Mouse (Mus musculus) testis, adult 2 months (tissue): ENCODE measurements around the gene Srsf7. TPM values are rescaled to one million over a fixed set of nuclear protein-coding genes. Genes with fewer than 3 reads are reported as not detected.

Experiments
- H3K27ac ChIP-seq: fragments of 200-500 bp; 2 replicates; pipeline ENCODE4 v1.5.1; 2012; ENCODE audit warnings: low read depth, low read length; ENCODE audit not compliant: control insufficient read depth, insufficient read depth
- H3K27me3 ChIP-seq: fragments of 200-500 bp; 2 replicates; pipeline ENCODE4 v1.6.1; 2012; ENCODE audit warnings: mild to moderate bottlenecking, low read length, moderate library complexity; ENCODE audit not compliant: control insufficient read depth, insufficient read depth
- H3K36me3 ChIP-seq: fragments of 200-500 bp; 2 replicates; pipeline ENCODE4 v1.6.1; 2012; ENCODE audit warnings: mild to moderate bottlenecking, low read length; ENCODE audit not compliant: control insufficient read depth, insufficient read depth
- H3K4me1 ChIP-seq: fragments of 200-500 bp; 2 replicates; pipeline ENCODE4 v1.6.1; 2012; ENCODE audit warnings: low read length; ENCODE audit not compliant: control insufficient read depth, insufficient read depth
- H3K4me3 ChIP-seq: fragments of 200-500 bp; 2 replicates; pipeline ENCODE4 v1.5.1; 2012; ENCODE audit warnings: low read depth, mild to moderate bottlenecking, low read length, moderate library complexity, mixed read lengths; ENCODE audit not compliant: control insufficient read depth
- CTCF ChIP-seq: fragments of 200-500 bp; IDR thresholded peaks from 2 replicates; pipeline ENCODE4 v1.5.1; 2012; ENCODE audit warnings: low read depth, mild to moderate bottlenecking, inconsistent platforms, low read length, moderate library complexity; ENCODE audit not compliant: control insufficient read depth, insufficient read depth, insufficient replicate concordance
- POLR2A ChIP-seq: fragments of 200-500 bp; IDR thresholded peaks from 2 replicates; pipeline ENCODE4 v1.6.1; 2012; ENCODE audit warnings: low read depth, mild to moderate bottlenecking, inconsistent platforms, low read length, moderate library complexity; ENCODE audit not compliant: control insufficient read depth
- polyA plus RNA-seq: library from polyadenylated mRNA; depleted of rRNA; stranded (reverse); fragments of >200 nt; gene quantifications from 2 replicates; pipeline ENCODE4 v1.2.3, GENCODE M21; 2012

Srsf7 gene
- polyA plus RNA-seq, 1 experiment: 79.8 TPM

DNA sequence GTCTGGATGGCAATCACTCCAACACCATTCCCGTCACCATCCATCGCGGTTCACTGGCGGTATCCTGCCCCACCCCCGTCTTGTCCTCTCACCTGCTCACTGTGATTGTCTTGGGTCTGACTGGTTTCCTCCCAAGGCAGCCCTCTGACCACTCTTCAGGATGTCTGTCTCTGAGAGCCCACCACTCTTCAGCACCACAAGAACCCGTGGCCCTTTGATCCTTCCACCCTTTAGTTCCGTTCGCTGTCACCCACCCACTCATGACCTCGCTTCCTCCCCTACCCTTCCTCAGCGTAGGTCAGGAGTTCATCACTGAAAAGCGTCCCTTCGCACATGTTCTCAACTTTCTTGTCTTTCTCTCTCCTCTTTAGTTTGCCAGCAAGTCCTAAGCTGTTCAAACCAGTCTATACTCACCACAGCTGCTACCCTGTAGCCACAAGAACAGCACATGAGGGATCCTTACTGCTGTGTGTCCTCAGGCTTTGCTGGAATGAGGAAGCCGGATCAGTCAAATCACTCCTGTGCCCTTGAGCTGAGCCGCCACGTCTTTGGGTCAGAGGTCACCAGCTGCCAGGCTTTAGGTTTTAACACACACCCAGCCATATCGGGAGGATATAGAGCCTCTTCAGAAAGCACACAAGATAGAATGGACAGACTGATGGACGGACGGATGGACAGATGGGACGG lies 32.3 kb downstream of the Srsf7 start:
- Histone ChIP-seq H3K4me3 (no peak overlapping the region), H3K4me1 (no peaks in the 10 kb centered on the region), H3K36me3 (no peaks in the 10 kb centered on the region), H3K27ac (no peak overlapping the region), H3K27me3 (no peaks in the 10 kb centered on the region)
- TF ChIP-seq CTCF: no peak
- TF ChIP-seq POLR2A: no peak

DNA sequence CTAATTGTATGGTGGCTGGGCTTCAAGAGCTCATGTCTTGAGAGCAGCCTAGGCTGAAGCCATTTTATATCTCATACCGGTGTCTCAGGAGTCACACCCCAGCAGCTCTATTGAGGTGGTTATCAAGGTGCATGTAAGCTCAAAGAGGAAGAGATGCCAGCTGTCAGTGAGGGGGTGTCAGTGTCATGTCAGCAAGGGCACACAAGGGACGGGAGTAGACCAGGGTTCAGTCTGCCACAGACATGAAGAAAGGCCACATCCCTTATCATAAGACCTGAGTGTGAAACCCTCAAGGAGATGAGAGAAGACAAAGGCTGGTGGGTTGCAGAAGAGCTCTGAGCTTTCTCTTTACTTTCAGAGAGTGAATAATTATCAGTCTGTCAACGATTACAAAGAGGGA lies 33.0 kb downstream of the Srsf7 start:
- H3K27me3 ChIP-seq: no peaks in the 10 kb centered on the region
- H3K4me3 ChIP-seq: no peak overlapping the region
- no peaks in the 10 kb centered on the region for H3K36me3 ChIP-seq
- no peak for TF ChIP-seq CTCF
- no peak for TF ChIP-seq POLR2A
- no peak overlapping the region for H3K27ac ChIP-seq
- H3K4me1 ChIP-seq: no peaks in the 10 kb centered on the region

DNA sequence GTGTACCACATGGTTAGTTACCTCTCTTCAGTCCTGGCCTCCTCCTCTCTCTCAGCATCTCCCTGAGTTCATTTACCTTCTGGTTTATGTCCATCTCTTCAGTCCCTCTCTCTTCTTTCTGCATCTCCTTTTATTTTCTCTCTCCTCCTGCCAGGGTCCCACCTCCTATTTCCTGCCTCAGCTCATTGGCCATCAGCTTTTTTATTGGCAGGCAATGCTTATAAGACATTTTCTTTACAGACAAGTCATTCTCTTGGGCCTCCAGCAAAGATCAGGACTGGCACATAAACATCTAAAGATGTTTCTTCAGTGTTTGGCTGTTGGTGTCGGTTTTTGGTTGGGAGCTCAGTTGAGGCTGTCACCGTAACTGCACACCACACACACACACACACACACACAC lies 33.4 kb downstream of the Srsf7 start:
- H3K27me3 ChIP-seq: no peaks in the 10 kb centered on the region
- no peak overlapping the region for H3K4me3 ChIP-seq
- H3K27ac ChIP-seq: no peak overlapping the region
- TF ChIP-seq CTCF (no peak), POLR2A (no peak)
- no peaks in the 10 kb centered on the region for H3K36me3 ChIP-seq
- peaks cover 3% of the 10 kb centered on the region for H3K4me1 ChIP-seq

DNA sequence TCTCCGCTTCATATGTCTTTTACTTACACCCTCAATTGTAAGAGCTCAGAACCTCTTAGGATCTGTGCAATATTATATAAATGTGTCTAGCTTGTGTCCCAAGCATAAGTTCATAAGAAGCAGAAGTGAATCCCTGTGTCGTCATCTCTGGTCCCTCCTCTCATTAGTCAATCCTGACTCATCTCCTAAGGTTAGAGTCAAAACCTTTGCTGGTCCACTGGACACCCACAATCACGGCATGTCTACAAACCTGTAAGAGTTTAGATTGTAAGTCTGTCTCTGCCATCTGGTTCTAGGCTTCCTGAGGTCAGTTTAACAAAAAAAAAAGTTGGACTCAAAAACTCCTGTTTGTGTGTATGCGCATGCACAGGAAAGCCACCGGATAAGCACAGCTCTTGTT lies 34.3 kb downstream of the Srsf7 start:
- Histone ChIP-seq H3K36me3 (no peaks in the 10 kb centered on the region), H3K4me3 (no peak overlapping the region), H3K27me3 (no peaks in the 10 kb centered on the region), H3K27ac (no peak overlapping the region), H3K4me1 (peaks cover 6% of the 10 kb centered on the region)
- TF ChIP-seq CTCF (no peak), POLR2A (no peak)

- no peak for TF ChIP-seq CTCF
- TF ChIP-seq POLR2A: no peak
- peaks cover 6% of the 10 kb centered on the region for H3K4me1 ChIP-seq
- no peaks in the 10 kb centered on the region for H3K36me3 ChIP-seq
- H3K27me3 ChIP-seq: no peaks in the 10 kb centered on the region
- H3K4me3 ChIP-seq: no peak overlapping the region
- H3K27ac ChIP-seq: no peak overlapping the region
Observed at GRCm38 (mm10) chr17:80171948-80172347, 35.2 kb downstream of the Srsf7 start.

GRCm38 (mm10) chr17:80170951-80171350 lies 36.2 kb downstream of the Srsf7 start:
- Histone ChIP-seq H3K36me3 (no peaks in the 10 kb centered on the region), H3K4me3 (no peak overlapping the region), H3K27me3 (no peaks in the 10 kb centered on the region), H3K27ac (no peak overlapping the region), H3K4me1 (peaks cover 6% of the 10 kb centered on the region)
- no peak for TF ChIP-seq CTCF
- TF ChIP-seq POLR2A: no peak

DNA sequence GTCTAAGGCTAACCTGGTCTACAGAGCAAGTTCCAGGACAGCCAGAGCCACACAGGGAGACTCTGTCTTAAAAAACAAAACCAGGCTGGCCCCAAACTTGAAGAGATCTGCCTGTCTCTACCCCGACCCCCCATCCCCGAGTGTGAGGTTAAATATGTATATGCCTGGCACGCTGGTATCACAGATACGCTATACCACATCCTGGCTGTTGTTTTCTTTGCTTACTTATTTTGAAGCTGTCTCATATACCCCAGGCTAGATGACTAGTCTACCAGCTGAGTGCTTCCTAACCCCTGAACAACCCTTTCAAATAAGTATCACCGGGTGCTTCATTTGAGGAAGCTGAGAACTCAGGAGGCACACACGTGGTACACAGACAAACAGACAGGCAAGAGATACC lies 37.3 kb downstream of the Srsf7 start:
- Histone ChIP-seq H3K4me3 (no peak overlapping the region), H3K27me3 (no peaks in the 10 kb centered on the region), H3K4me1 (peaks cover 6% of the 10 kb centered on the region), H3K36me3 (no peaks in the 10 kb centered on the region), H3K27ac (no peak overlapping the region)
- no peak for TF ChIP-seq CTCF
